23 mouse cellular contexts compared by ENCODE assay signal in the genomic region with DNA sequence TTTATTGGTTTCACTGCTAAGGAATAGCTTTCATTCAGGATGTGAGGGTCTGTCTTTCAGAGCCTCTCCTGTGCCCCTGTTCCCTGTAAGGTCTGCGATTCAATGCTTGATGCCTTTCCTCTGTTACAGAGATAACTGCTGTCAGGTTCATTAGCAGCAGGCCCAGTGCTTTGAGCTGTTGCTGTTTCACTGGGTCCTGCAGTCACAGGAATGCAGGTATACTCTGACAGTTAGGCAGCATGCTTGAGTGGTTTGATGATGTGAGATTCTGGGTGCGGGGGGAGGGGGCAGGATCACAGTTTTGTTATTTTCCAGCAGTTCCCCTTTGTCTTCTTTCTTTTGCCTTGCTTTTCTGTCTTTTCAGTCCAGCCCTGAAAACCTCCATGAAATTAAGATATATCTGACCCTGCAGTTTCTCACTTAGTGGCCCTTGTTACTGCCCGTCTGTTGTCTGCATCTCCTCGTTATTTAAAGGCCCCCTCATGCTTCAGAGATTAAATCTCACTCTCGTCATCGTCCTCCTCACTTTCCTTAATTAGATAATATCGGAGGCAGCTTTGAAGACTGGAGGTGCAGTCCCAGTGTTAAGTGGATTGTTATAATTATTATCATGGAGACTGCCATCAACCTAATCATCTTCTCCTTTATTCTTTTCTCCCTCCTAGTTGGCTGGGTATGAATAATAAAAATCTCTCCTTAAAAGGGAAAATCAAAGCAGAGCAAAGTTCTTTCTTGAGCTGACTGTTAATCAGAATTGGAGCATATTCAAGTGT.
DNase-seq lines count a peak whose midpoint lies in the region; ATAC-seq and TF ChIP-seq lines count a peak whose summit lies in the region.
"Had no signal": no experiment of that assay in that cellular context is flagged by ENCODE, and none has a peak within 500 bp of the region (broad histone marks: within the 10 kb centered on the region; RNA-seq: fewer than 3 reads in every experiment).

No protein-coding gene starts in this region.

- WGBS in midbrain, embryonic 13.5 days = 41% methylated on average over 7 of the region's 7 CpGs
- 53% methylated on average over 7 of the region's 7 CpGs for WGBS in midbrain, embryonic 11.5 days
- 10% methylated on average over 7 of the region's 7 CpGs for WGBS in forebrain, embryonic 13.5 days
- 40% methylated on average over 7 of the region's 7 CpGs for WGBS in hindbrain, postnatal 0 days
- 67% methylated on average over 7 of the region's 7 CpGs for WGBS in embryonic facial prominence, embryonic 10.5 days

- H3K4me3 ChIP-seq in midbrain, embryonic 13.5 days (replicated peaks) = no peak overlapping the region
- no peak overlapping the region for H3K4me3 ChIP-seq in midbrain, embryonic 11.5 days (ENCODE audit: low read depth, low read length)
- H3K4me3 ChIP-seq in forebrain, embryonic 13.5 days = no peak overlapping the region
- no peak overlapping the region for H3K4me3 ChIP-seq in hindbrain, postnatal 0 days (ENCODE audit: low read length)
- no peak overlapping the region for H3K4me3 ChIP-seq in embryonic facial prominence, embryonic 10.5 days
- H3K4me3 ChIP-seq: erythroblast, embryonic 14.5 days; heart, embryonic 12.5 days; layer of hippocampus, adult 2 months had no signal

- no peak overlapping the region for H3K9ac ChIP-seq in midbrain, embryonic 13.5 days (replicated peaks)
- no peak overlapping the region for H3K9ac ChIP-seq in midbrain, embryonic 11.5 days (ENCODE audit: low read length)
- no peak overlapping the region for H3K9ac ChIP-seq in forebrain, embryonic 13.5 days
- no peak overlapping the region for H3K9ac ChIP-seq in hindbrain, postnatal 0 days (replicated peaks; ENCODE audit: low read length)
- H3K9ac ChIP-seq: heart, embryonic 12.5 days; lung, embryonic 14.5 days had no signal

- no peaks in the 10 kb centered on the region for H3K27me3 ChIP-seq in midbrain, embryonic 13.5 days
- H3K27me3 ChIP-seq in midbrain, embryonic 11.5 days (ENCODE audit: control insufficient read depth, insufficient read depth, low read length) = no peaks in the 10 kb centered on the region
- H3K27me3 ChIP-seq in forebrain, embryonic 13.5 days = no peaks in the 10 kb centered on the region
- H3K27me3 ChIP-seq in hindbrain, postnatal 0 days (ENCODE audit: insufficient read depth, low read length) = no peaks in the 10 kb centered on the region
- H3K27me3 ChIP-seq in embryonic facial prominence, embryonic 10.5 days (replicated peaks; ENCODE audit: low read depth, poor library complexity, severe bottlenecking) = no peaks in the 10 kb centered on the region
- H3K27me3 ChIP-seq: heart, embryonic 12.5 days; Patski had no signal

- peak; percentile 80 for ATAC-seq in midbrain, embryonic 13.5 days
- ATAC-seq in midbrain, embryonic 11.5 days (ENCODE audit: low FRiP score) = no peak
- ATAC-seq in forebrain, embryonic 13.5 days = peak; percentile 85
- peak; percentile 53; the same call in 1 of the 2 replicates for ATAC-seq in hindbrain, postnatal 0 days
- no peak for ATAC-seq in monocyte, adult 5-6 weeks (replicated peaks; ENCODE audit: insufficient number of reproducible peaks, low FRiP score, low TSS enrichment, poor library complexity, severe bottlenecking)
- ATAC-seq: activated CD4-positive, CD25-positive, alpha-beta regulatory T cell, adult 4 months; intestine, postnatal 0 days; Patski had no signal

- DNase-seq in midbrain, embryonic 11.5 days (ENCODE audit: low spot score, missing footprints) = no peak
- peak; percentile 8 for DNase-seq in hindbrain, postnatal 0 days (ENCODE audit: low spot score)
- DNase-seq in retina, embryonic 14.5 days (ENCODE audit: low spot score) = peak; percentile 10
- no peak for DNase-seq in left cerebral cortex, postnatal 36 days (ENCODE audit: low spot score in 2 of 2)
- DNase-seq in embryonic facial prominence, embryonic 10.5 days (ENCODE audit: low spot score) = no peak
- DNase-seq: adrenal gland, postnatal 25 days; cerebellum, postnatal 10 days; heart, postnatal 4 days; kidney, postnatal 10 days; left cerebral cortex, postnatal 4 days; lung, embryonic 14.5 days; thymus, postnatal 14 days had no signal

- no peaks in the 10 kb centered on the region for H3K36me3 ChIP-seq in midbrain, embryonic 13.5 days
- no peaks in the 10 kb centered on the region for H3K36me3 ChIP-seq in midbrain, embryonic 11.5 days (ENCODE audit: control insufficient read depth, insufficient read depth, low read length)
- no peaks in the 10 kb centered on the region for H3K36me3 ChIP-seq in forebrain, embryonic 13.5 days (ENCODE audit: poor library complexity, severe bottlenecking)
- H3K36me3 ChIP-seq in hindbrain, postnatal 0 days (ENCODE audit: insufficient read depth, low read length) = no peaks in the 10 kb centered on the region
- no peaks in the 10 kb centered on the region for H3K36me3 ChIP-seq in embryonic facial prominence, embryonic 10.5 days (replicated peaks)
- H3K36me3 ChIP-seq: heart, embryonic 12.5 days had no signal

- no peak for TF ChIP-seq CTCF in hindbrain, postnatal 0 days (IDR thresholded peaks at IDR 0.05; ENCODE audit: low read depth)

- intact Hi-C loops in left cerebral cortex, postnatal 36 days (cut with DNase I) = no loop called here

- peaks cover 4% of the 10 kb centered on the region; the same call in 1 of the 2 replicates for H3K4me1 ChIP-seq in midbrain, embryonic 13.5 days (replicated peaks)
- no peaks in the 10 kb centered on the region for H3K4me1 ChIP-seq in midbrain, embryonic 11.5 days (ENCODE audit: control insufficient read depth, insufficient read depth, low read length)
- H3K4me1 ChIP-seq in forebrain, embryonic 13.5 days = peaks cover 15% of the 10 kb centered on the region
- H3K4me1 ChIP-seq in hindbrain, postnatal 0 days (ENCODE audit: insufficient read depth, low read length) = no peaks in the 10 kb centered on the region
- H3K4me1 ChIP-seq in embryonic facial prominence, embryonic 10.5 days = no peaks in the 10 kb centered on the region
- H3K4me1 ChIP-seq: heart, embryonic 12.5 days had no signal

- peak overlapping the region; percentile 62 for H3K27ac ChIP-seq in midbrain, embryonic 13.5 days
- no peak overlapping the region for H3K27ac ChIP-seq in midbrain, embryonic 11.5 days (ENCODE audit: low read depth, low read length)
- peak overlapping the region; percentile 74 for H3K27ac ChIP-seq in forebrain, embryonic 13.5 days
- no peak overlapping the region for H3K27ac ChIP-seq in hindbrain, postnatal 0 days
- H3K27ac ChIP-seq in embryonic facial prominence, embryonic 10.5 days (replicated peaks) = no peak overlapping the region
- H3K27ac ChIP-seq: layer of hippocampus, adult 2 months; macrophage; stomach, postnatal 0 days had no signal

- H3K4me2 ChIP-seq in midbrain, embryonic 13.5 days (replicated peaks) = no peak overlapping the region
- no peak overlapping the region for H3K4me2 ChIP-seq in midbrain, embryonic 11.5 days
- H3K4me2 ChIP-seq in forebrain, embryonic 13.5 days = 0 out of 2 replicates have a peak overlapping the region, but pooled peaks have one; percentile 0
- no peak overlapping the region for H3K4me2 ChIP-seq in hindbrain, postnatal 0 days (ENCODE audit: low read depth, low read length)
- H3K4me2 ChIP-seq: heart, embryonic 12.5 days; lung, embryonic 14.5 days had no signal

- no peaks in the 10 kb centered on the region for H3K9me3 ChIP-seq in midbrain, embryonic 13.5 days
- H3K9me3 ChIP-seq in midbrain, embryonic 11.5 days (ENCODE audit: control insufficient read depth, low read length) = no peaks in the 10 kb centered on the region
- no peaks in the 10 kb centered on the region for H3K9me3 ChIP-seq in forebrain, embryonic 13.5 days (replicated peaks)
- no peaks in the 10 kb centered on the region for H3K9me3 ChIP-seq in hindbrain, postnatal 0 days (ENCODE audit: low read length)
- no peaks in the 10 kb centered on the region for H3K9me3 ChIP-seq in embryonic facial prominence, embryonic 10.5 days
- H3K9me3 ChIP-seq: heart, embryonic 12.5 days had no signal

Comparison
In these comparisons a context has a peak if more than half of its experiments do, and no peak if none do; other contexts are left out.
1. ATAC-seq: peak in midbrain, embryonic 13.5 days (single experiment), forebrain, embryonic 13.5 days (single experiment) and hindbrain, postnatal 0 days (single experiment); none in midbrain, embryonic 11.5 days (single experiment) and monocyte, adult 5-6 weeks (single experiment).
2. H3K27ac ChIP-seq: peak in midbrain, embryonic 13.5 days (single experiment) and forebrain, embryonic 13.5 days (single experiment); none in midbrain, embryonic 11.5 days (single experiment), hindbrain, postnatal 0 days (single experiment) and embryonic facial prominence, embryonic 10.5 days (single experiment).
3. DNase-seq: peak in hindbrain, postnatal 0 days (single experiment) and retina, embryonic 14.5 days (single experiment); none in midbrain, embryonic 11.5 days (single experiment), left cerebral cortex, postnatal 36 days (0 of 2) and embryonic facial prominence, embryonic 10.5 days (single experiment).